Mouse (Mus musculus): Measurements from ENCODE around the gene Ripor2. TPM values are rescaled to one million over a fixed set of nuclear protein-coding genes. Genes with fewer than 3 reads are reported as not detected.
A peak's percentile ranks its signal among the peaks of the same experiment; 100 is the strongest.
"Not testable (repeated sequence)": the region's sequence is repeated elsewhere in the genome, so short reads cannot be mapped to it uniquely, and the experiment has no call there.

Gene Ripor2
- polyA plus RNA-seq, 1 experiment from 2014 or later: 0.70 TPM

DNA sequence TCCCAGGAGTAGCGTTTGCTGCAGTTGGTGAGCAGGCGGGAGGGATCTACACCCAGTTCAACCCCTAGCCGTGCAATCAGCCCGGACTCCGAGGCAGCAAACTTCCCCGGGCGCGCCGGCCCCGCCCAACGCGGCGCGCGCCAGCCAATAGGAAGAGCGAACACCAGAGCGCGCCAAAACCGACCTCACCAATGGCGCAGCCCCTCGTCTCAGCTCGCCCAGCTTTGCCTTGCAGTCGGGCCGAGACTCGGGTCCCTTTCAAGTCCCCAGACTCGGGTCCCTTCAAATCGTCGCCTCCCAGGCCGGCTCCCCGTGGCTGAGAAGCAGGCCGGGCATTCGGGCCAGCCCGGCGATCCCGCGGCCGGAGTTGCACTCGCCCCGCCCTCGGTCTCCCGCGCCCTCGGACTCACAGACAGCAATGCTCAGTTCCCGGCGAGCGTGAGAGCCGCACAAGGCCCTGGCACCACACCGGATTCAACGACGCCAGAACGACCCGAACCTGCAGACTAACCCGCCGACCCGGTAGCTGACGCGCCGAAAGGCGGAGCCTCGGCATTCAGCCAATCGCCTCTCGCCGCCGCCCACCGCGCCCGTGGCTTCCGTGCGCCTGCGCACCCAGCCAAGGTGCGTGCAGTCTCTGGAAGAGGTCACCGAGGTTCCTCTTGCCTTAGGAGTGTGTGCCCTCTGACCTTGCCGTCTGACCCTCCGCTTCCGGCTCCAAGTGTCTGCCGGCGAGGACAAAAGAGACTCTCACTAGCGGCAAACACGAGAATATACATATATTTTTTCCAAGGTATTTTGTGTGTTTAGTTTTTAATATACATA, 179.6 kb downstream of the Ripor2 start, which contains the start of gene Gmnn:
Gene Gmnn (minus strand): TSS at position 521 of the 825 bp plus-strand sequence.
- Histone ChIP-seq H3K4me3 (ENCODE audit: low read depth, low read length) (peak within 1 kb of the TSS; percentile 64), H3K36me3 (ENCODE audit: control insufficient read depth, insufficient read depth) (peaks cover 8% of the 10 kb centered on the region; the same call in 1 of the 2 replicates), H3K27me3 (replicated peaks; ENCODE audit: control insufficient read depth, insufficient read depth, low read length) (no peaks in the 10 kb centered on the region), H3K4me2 (replicated peaks; ENCODE audit: low read depth) (peak within 1 kb of the TSS; percentile 79), H3K4me1 (replicated peaks; ENCODE audit: control insufficient read depth, insufficient read depth, low read length) (no peaks in the 10 kb centered on the region), H3K27ac (ENCODE audit: low read depth, low read length) (peak within 1 kb of the TSS; percentile 76), H3K9me3 (ENCODE audit: control insufficient read depth) (no peaks in the 10 kb centered on the region), H3K9ac (ENCODE audit: low read depth, low read length) (peak within 1 kb of the TSS; percentile 61)
- TF ChIP-seq CTCF (IDR thresholded peaks at IDR 0.05; ENCODE audit: low read depth): no peak
- ATAC-seq: peak; percentile 97
- under 1% methylated on average over 79 of the region's 79 CpGs for WGBS

DNA sequence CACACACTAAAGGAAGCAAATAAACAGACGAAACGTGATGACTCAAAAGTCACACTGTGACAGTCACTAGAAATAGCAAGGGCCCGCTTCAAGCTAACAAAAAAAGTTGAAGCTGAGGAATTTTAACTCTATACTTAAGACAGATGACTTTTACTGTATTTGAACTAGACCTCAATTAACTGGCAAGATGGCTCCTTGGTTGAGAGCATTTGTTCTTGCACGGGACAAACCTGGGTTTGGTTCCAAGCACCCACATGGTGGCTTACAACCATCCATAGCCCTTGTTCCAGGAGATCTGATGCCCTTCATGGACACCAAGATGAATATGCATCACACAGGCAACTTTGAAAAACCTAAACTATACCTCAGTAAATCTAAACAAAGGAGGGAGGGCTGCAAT, 180.3 kb downstream of the Ripor2 start:
- Histone ChIP-seq H3K9me3 (ENCODE audit: control insufficient read depth) (no peaks in the 10 kb centered on the region), H3K4me1 (replicated peaks; ENCODE audit: control insufficient read depth, insufficient read depth, low read length) (no peaks in the 10 kb centered on the region), H3K4me3 (ENCODE audit: low read depth, low read length) (peak overlapping the region; percentile 64), H3K4me2 (replicated peaks; ENCODE audit: low read depth) (peak overlapping the region; percentile 79), H3K27ac (ENCODE audit: low read depth, low read length) (no peak overlapping the region), H3K36me3 (ENCODE audit: control insufficient read depth, insufficient read depth) (peaks cover 8% of the 10 kb centered on the region; the same call in 1 of the 2 replicates), H3K27me3 (replicated peaks; ENCODE audit: control insufficient read depth, insufficient read depth, low read length) (no peaks in the 10 kb centered on the region), H3K9ac (ENCODE audit: low read depth, low read length) (no peak overlapping the region)
- no peak for ATAC-seq
- WGBS: 20% methylated on average over 4 of the region's 4 CpGs
- no peak for TF ChIP-seq CTCF (IDR thresholded peaks at IDR 0.05; ENCODE audit: low read depth)

DNA sequence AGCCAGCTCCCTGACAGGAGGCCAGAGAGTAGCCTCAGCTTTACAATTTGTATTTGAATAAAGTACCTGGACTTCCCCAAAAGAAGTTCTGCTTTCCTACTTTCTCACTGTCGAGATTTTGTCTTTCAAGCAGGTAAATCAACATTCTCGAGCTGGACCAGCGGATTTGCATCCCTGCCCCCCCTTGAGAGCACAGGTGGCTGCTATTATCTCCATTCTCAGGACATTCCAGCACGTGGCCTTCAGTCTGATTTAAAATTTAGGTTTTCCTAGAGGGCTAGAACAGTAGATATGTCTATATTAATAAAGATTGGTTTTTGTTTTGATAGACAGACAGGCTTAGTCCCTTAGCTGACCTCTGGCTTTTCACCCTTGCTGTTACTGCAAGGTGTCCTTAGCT, 185.8 kb downstream of the Ripor2 start:
- not testable (repeated sequence) for H3K4me3 ChIP-seq (ENCODE audit: low read depth, low read length); H3K36me3 ChIP-seq (ENCODE audit: control insufficient read depth, insufficient read depth); H3K4me2 ChIP-seq (replicated peaks; ENCODE audit: low read depth); H3K27ac ChIP-seq (ENCODE audit: low read depth, low read length); ATAC-seq; H3K27me3 ChIP-seq (replicated peaks; ENCODE audit: control insufficient read depth, insufficient read depth, low read length); H3K4me1 ChIP-seq (replicated peaks; ENCODE audit: control insufficient read depth, insufficient read depth, low read length); H3K9me3 ChIP-seq (ENCODE audit: control insufficient read depth); H3K9ac ChIP-seq (ENCODE audit: low read depth, low read length)
- 71% methylated on average over 4 of the region's 4 CpGs for WGBS

DNA sequence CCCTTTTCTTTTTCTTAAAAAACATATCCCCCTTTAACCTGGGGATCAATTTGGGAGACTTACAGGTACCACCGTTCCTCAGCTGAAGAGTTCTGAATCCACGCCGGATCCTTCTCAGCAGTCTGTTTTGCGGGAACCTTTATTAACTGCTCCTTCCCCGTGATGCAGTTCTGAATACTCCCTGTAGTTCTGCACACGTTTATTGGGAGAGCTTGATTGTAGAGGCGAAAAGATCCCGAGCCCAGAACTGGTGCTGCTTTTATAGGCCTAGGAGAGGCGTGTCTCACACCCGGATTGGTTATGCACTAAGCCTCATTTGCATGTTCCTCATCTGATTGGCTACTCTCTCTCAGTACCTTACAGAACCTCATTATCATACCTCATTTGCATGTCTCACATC, 189.5 kb downstream of the Ripor2 start:
- not testable (repeated sequence) for H3K27me3 ChIP-seq (replicated peaks; ENCODE audit: control insufficient read depth, insufficient read depth, low read length); ATAC-seq; H3K36me3 ChIP-seq (ENCODE audit: control insufficient read depth, insufficient read depth); H3K4me1 ChIP-seq (replicated peaks; ENCODE audit: control insufficient read depth, insufficient read depth, low read length); H3K9me3 ChIP-seq (ENCODE audit: control insufficient read depth); H3K27ac ChIP-seq (ENCODE audit: low read depth, low read length); H3K9ac ChIP-seq (ENCODE audit: low read depth, low read length); H3K4me2 ChIP-seq (replicated peaks; ENCODE audit: low read depth); H3K4me3 ChIP-seq (ENCODE audit: low read depth, low read length)
- WGBS: 92% methylated on average over 10 of the region's 10 CpGs

DNA sequence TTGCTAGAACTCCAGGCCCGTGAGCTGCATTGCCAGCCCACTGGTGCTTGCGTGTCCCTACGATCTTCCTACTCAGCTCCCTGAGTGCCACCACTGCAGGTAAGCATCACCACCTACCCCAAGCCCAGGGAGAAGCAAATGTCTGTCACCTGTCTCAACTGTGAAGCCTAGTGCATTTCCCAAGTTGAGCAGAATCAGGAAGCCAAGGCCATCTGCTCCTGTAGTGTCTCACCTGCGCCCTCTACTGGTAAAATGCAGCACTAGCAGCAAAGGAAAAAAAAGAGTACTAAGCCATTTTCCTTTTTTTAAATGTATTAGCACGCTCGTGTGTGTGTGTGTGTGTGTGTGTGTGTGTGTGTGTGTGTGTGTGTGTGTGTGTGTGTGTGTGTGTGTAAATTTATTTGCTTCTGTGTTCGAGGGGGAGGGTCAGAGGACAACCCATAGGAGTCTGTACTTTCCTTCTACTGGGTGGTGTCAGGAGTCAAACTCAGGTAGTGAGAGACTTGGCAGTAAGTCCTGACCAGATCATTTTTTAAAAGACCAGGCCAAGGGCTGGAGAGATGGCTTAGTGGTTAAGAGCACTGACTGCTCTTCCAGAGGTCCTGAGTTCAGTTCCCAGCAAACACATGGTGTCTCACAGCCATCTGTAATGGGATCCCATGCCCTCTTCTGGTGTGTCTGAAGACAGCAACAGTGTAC, 194.3 kb downstream of the Ripor2 start:
- no peak; the same call in 1 of the 2 replicates for ATAC-seq
- no peaks in the 10 kb centered on the region for H3K4me1 ChIP-seq (replicated peaks; ENCODE audit: control insufficient read depth, insufficient read depth, low read length)
- TF ChIP-seq CTCF (IDR thresholded peaks at IDR 0.05; ENCODE audit: low read depth): peak; percentile 93

DNA sequence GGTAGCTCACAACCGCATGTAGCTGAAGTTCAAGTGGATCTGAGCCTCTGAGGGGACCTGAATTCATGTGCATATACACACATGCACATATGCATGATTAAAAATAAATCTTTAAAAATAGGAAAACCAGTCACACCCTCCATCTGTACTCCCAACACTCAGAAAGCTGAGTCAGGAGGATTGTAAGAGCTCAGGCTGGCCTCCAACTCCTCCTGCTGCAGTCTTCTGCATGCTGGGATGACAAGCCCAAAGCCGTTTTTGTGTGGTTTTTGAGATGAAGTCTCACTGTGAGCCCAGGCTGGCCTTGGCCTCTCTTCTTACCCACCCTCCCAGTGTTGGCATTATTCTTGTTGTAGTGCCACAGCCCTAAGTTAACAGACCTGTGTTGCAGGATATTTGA, 196.0 kb downstream of the Ripor2 start:
- Histone ChIP-seq H3K4me2 (replicated peaks; ENCODE audit: low read depth) (no peak overlapping the region), H3K4me3 (ENCODE audit: low read depth, low read length) (no peak overlapping the region), H3K9ac (ENCODE audit: low read depth, low read length) (no peak overlapping the region), H3K27ac (ENCODE audit: low read depth, low read length) (no peak overlapping the region), H3K27me3 (replicated peaks; ENCODE audit: control insufficient read depth, insufficient read depth, low read length) (no peaks in the 10 kb centered on the region), H3K36me3 (ENCODE audit: control insufficient read depth, insufficient read depth) (no peaks in the 10 kb centered on the region), H3K4me1 (replicated peaks; ENCODE audit: control insufficient read depth, insufficient read depth, low read length) (no peaks in the 10 kb centered on the region), H3K9me3 (ENCODE audit: control insufficient read depth) (no peaks in the 10 kb centered on the region)
- no peak for TF ChIP-seq CTCF (IDR thresholded peaks at IDR 0.05; ENCODE audit: low read depth)
- 79% methylated on average over 2 of the region's 2 CpGs for WGBS
- ATAC-seq: no peak

More for the DNA sequence above, 194.3 kb downstream of the Ripor2 start:
- Histone ChIP-seq H3K9me3 (ENCODE audit: control insufficient read depth) (no peaks in the 10 kb centered on the region), H3K36me3 (ENCODE audit: control insufficient read depth, insufficient read depth) (no peaks in the 10 kb centered on the region), H3K9ac (ENCODE audit: low read depth, low read length) (no peak overlapping the region), H3K4me2 (replicated peaks; ENCODE audit: low read depth) (no peak overlapping the region), H3K4me3 (ENCODE audit: low read depth, low read length) (no peak overlapping the region), H3K27me3 (replicated peaks; ENCODE audit: control insufficient read depth, insufficient read depth, low read length) (no peaks in the 10 kb centered on the region), H3K27ac (ENCODE audit: low read depth, low read length) (no peak overlapping the region)
- WGBS: 51% methylated on average over 7 of the region's 7 CpGs

Data from intestine, postnatal 0 days (tissue).